In genomic region chr12:119511145-119511544, GRCm38 (mm10) we compare ENCODE assay signal across 30 mouse cellular contexts.
DNase-seq lines count a peak whose midpoint lies in the region; ATAC-seq and TF ChIP-seq lines count a peak whose summit lies in the region.
"Had no signal": no experiment of that assay in that cellular context is flagged by ENCODE, and none has a peak within 500 bp of the region (broad histone marks: within the 10 kb centered on the region; RNA-seq: fewer than 3 reads in every experiment).

No protein-coding gene starts in this region.

- no peaks in the 10 kb centered on the region for H3K79me2 ChIP-seq in heart, adult 2 months (replicated peaks; ENCODE audit: control insufficient read depth, insufficient read depth, low read length)

- no peak for TF ChIP-seq POLR2A in heart, adult 2 months (IDR thresholded peaks at IDR 0.05; ENCODE audit: insufficient read depth, low read depth, low read length)

- H3K36me3 ChIP-seq in heart, adult 2 months (ENCODE audit: control insufficient read depth, insufficient read depth, low read length) = no peaks in the 10 kb centered on the region
- H3K36me3 ChIP-seq in midbrain, embryonic 11.5 days (ENCODE audit: control insufficient read depth, insufficient read depth, low read length) = no peaks in the 10 kb centered on the region
- no peaks in the 10 kb centered on the region for H3K36me3 ChIP-seq in midbrain, embryonic 15.5 days (replicated peaks)
- no peaks in the 10 kb centered on the region for H3K36me3 ChIP-seq in hindbrain, embryonic 12.5 days
- H3K36me3 ChIP-seq: G1E; heart, embryonic 12.5 days; limb, embryonic 12.5 days; liver, embryonic 15.5 days; midbrain, embryonic 12.5 days had no signal

- intact Hi-C loops in heart, adult 2 months (cut with DNase I) = no loop called here

- H3K9ac ChIP-seq in heart, adult 2 months (ENCODE audit: low read depth, low read length) = no peak overlapping the region
- H3K9ac ChIP-seq in midbrain, embryonic 11.5 days (ENCODE audit: low read length) = no peak overlapping the region
- no peak overlapping the region for H3K9ac ChIP-seq in midbrain, embryonic 15.5 days
- no peak overlapping the region for H3K9ac ChIP-seq in hindbrain, embryonic 12.5 days
- H3K9ac ChIP-seq: heart, embryonic 12.5 days; hindbrain, embryonic 14.5 days; limb, embryonic 12.5 days; liver, embryonic 15.5 days; lung, embryonic 14.5 days; midbrain, embryonic 12.5 days had no signal

- no peak for TF ChIP-seq EP300 in heart, adult 2 months (IDR thresholded peaks at IDR 0.05; ENCODE audit: insufficient read depth, low read depth, low read length)

- no peak for ATAC-seq in midbrain, embryonic 11.5 days (ENCODE audit: low FRiP score)
- ATAC-seq in midbrain, embryonic 15.5 days (replicated peaks) = no peak
- ATAC-seq in monocyte, adult 5-6 weeks (replicated peaks; ENCODE audit: insufficient number of reproducible peaks, low FRiP score, low TSS enrichment, poor library complexity, severe bottlenecking) = no peak
- no peak for ATAC-seq in hindbrain, embryonic 12.5 days (ENCODE audit: low FRiP score)
- ATAC-seq: CD4-positive, CD25-positive, alpha-beta regulatory T cell, adult 4 months; Patski had no signal

- no peak for DNase-seq in heart, adult 2 months
- DNase-seq in heart, adult 11 months = no peak
- DNase-seq in midbrain, embryonic 11.5 days (ENCODE audit: low spot score, missing footprints) = peak; percentile 59
- peak; percentile 7 for DNase-seq in ZHBTc4 (ENCODE audit: low read depth, low spot score)
- DNase-seq: adrenal gland, postnatal 25 days; cerebellum, adult 11-12 months; cerebellum, adult 9-11 months; gastrocnemius, postnatal 25 days; heart, adult 18-20 months; heart, postnatal 4 days; kidney, adult 2 months; kidney, postnatal 10 days; lung, embryonic 14.5 days; lung, postnatal 14 days; spleen, adult 18-20 months; thymus, adult 2 months; thymus, postnatal 36 days had no signal

- no peak overlapping the region for H3K4me2 ChIP-seq in midbrain, embryonic 11.5 days
- H3K4me2 ChIP-seq in midbrain, embryonic 15.5 days = no peak overlapping the region
- no peak overlapping the region for H3K4me2 ChIP-seq in hindbrain, embryonic 12.5 days (replicated peaks)
- H3K4me2 ChIP-seq: heart, embryonic 12.5 days; hindbrain, embryonic 14.5 days; limb, embryonic 12.5 days; liver, embryonic 15.5 days; lung, embryonic 14.5 days; midbrain, embryonic 12.5 days had no signal

- H3K27me3 ChIP-seq in heart, adult 2 months (ENCODE audit: control insufficient read depth, insufficient read depth, low read length) = no peaks in the 10 kb centered on the region
- no peaks in the 10 kb centered on the region for H3K27me3 ChIP-seq in midbrain, embryonic 11.5 days (ENCODE audit: control insufficient read depth, insufficient read depth, low read length)
- no peaks in the 10 kb centered on the region for H3K27me3 ChIP-seq in midbrain, embryonic 15.5 days (replicated peaks)
- H3K27me3 ChIP-seq in hindbrain, embryonic 12.5 days = no peaks in the 10 kb centered on the region
- H3K27me3 ChIP-seq: heart, embryonic 12.5 days; limb, embryonic 12.5 days; liver, embryonic 15.5 days; midbrain, embryonic 12.5 days had no signal

- 0 out of 2 replicates have a peak, but pooled peaks have one; percentile 3 for TF ChIP-seq CTCF in heart, adult 2 months (IDR thresholded peaks at IDR 0.05)

- H3K4me1 ChIP-seq in heart, adult 2 months (ENCODE audit: control insufficient read depth, insufficient read depth, low read length) = no peaks in the 10 kb centered on the region
- no peaks in the 10 kb centered on the region for H3K4me1 ChIP-seq in midbrain, embryonic 11.5 days (ENCODE audit: control insufficient read depth, insufficient read depth, low read length)
- no peaks in the 10 kb centered on the region for H3K4me1 ChIP-seq in midbrain, embryonic 15.5 days
- H3K4me1 ChIP-seq in hindbrain, embryonic 12.5 days = no peaks in the 10 kb centered on the region
- H3K4me1 ChIP-seq: heart, embryonic 12.5 days; limb, embryonic 12.5 days; liver, embryonic 15.5 days; midbrain, embryonic 12.5 days had no signal

- H3K4me3 ChIP-seq in heart, adult 2 months = no peak overlapping the region
- no peak overlapping the region for H3K4me3 ChIP-seq in midbrain, embryonic 11.5 days (ENCODE audit: low read depth, low read length)
- H3K4me3 ChIP-seq in midbrain, embryonic 15.5 days = no peak overlapping the region
- no peak overlapping the region for H3K4me3 ChIP-seq in hindbrain, embryonic 12.5 days
- H3K4me3 ChIP-seq: erythroblast, embryonic 14.5 days; heart, embryonic 12.5 days; left cerebral cortex, adult 2 months; limb, embryonic 12.5 days; liver, embryonic 15.5 days; midbrain, embryonic 12.5 days had no signal

- H3K9me3 ChIP-seq in midbrain, embryonic 11.5 days (ENCODE audit: control insufficient read depth, low read length) = no peaks in the 10 kb centered on the region
- H3K9me3 ChIP-seq in midbrain, embryonic 15.5 days = no peaks in the 10 kb centered on the region
- no peaks in the 10 kb centered on the region for H3K9me3 ChIP-seq in hindbrain, embryonic 12.5 days (replicated peaks)
- H3K9me3 ChIP-seq: G1E; heart, embryonic 12.5 days; limb, embryonic 12.5 days; liver, embryonic 15.5 days; midbrain, embryonic 12.5 days had no signal

- no peak overlapping the region for H3K27ac ChIP-seq in heart, adult 2 months
- no peak overlapping the region for H3K27ac ChIP-seq in midbrain, embryonic 11.5 days (ENCODE audit: low read depth, low read length)
- H3K27ac ChIP-seq in midbrain, embryonic 15.5 days = no peak overlapping the region
- H3K27ac ChIP-seq in hindbrain, embryonic 12.5 days = no peak overlapping the region
- H3K27ac ChIP-seq: hindbrain, embryonic 14.5 days; left cerebral cortex, adult 2 months; limb, embryonic 12.5 days; liver, embryonic 15.5 days; midbrain, embryonic 12.5 days had no signal

Comparison
In these comparisons a context has a peak if more than half of its experiments do, and no peak if none do; other contexts are left out.
1. DNase-seq: peak in midbrain, embryonic 11.5 days (single experiment) and ZHBTc4 (single experiment); none in heart, adult 2 months (0 of 2) and heart, adult 11 months (single experiment).